Mouse (Mus musculus): ENCODE measurements at regions not wholly inside any gene's neighbourhood (a gene's known extent, or its start where the extent isn't known, plus 50 kb on each side); places are given as distances from the start of the nearest gene placed in this dataset.

GRCm38 (mm10) chr14:74250021-74250420, 390.6 kb upstream of the Htr2a start:
- H3K4me1 ChIP-seq (ENCODE audit: control insufficient read depth in 1 of 2, insufficient read depth in 2 of 2, low read length in 2 of 2) = no peaks in the 10 kb centered on the region
- TF ChIP-seq CHD2 (IDR thresholded peaks at IDR 0.05; ENCODE audit: low read length) (no peak), POLR2AphosphoS5 (IDR thresholded peaks at IDR 0.05; ENCODE audit: borderline replicate concordance, low read depth, low read length) (no peak), ZNF384 (IDR thresholded peaks at IDR 0.05; ENCODE audit: low read depth, low read length) (no peak), MEF2A (IDR thresholded peaks at IDR 0.05; ENCODE audit: extremely low read depth, insufficient replicate concordance, low read depth, low read length, poor library complexity, severe bottlenecking) (no peak), CHD1 (IDR thresholded peaks at IDR 0.05; ENCODE audit: low read depth, low read length) (no peak)
- H3K9ac ChIP-seq (ENCODE audit: control insufficient read depth, low read depth, low read length, poor library complexity, severe bottlenecking) = no peak overlapping the region
- no peaks in the 10 kb centered on the region for H3K36me3 ChIP-seq (ENCODE audit: control insufficient read depth in 1 of 2, insufficient read depth in 2 of 2, low read length in 2 of 2)
- no peak for DNase-seq (ENCODE audit: low read depth, low spot score)
- no peak overlapping the region for H3K4me3 ChIP-seq (ENCODE audit: control insufficient read depth in 1 of 2, insufficient read depth in 1 of 2, low read depth in 2 of 2, low read length in 2 of 2)
- no peaks in the 10 kb centered on the region for H3K27me3 ChIP-seq (ENCODE audit: control insufficient read depth in 1 of 2, insufficient read depth in 2 of 2, low read length in 2 of 2)
- H3K9me3 ChIP-seq (replicated peaks; ENCODE audit: insufficient read depth, low read length) = no peaks in the 10 kb centered on the region
- no peak overlapping the region for H3K27ac ChIP-seq (ENCODE audit: control insufficient read depth, low read depth, low read length)
- no peaks in the 10 kb centered on the region for H3K79me2 ChIP-seq (ENCODE audit: control insufficient read depth, insufficient read depth, low read length, poor library complexity)

- no peak for DNase-seq (ENCODE audit: low read depth, low spot score)
- no peak for TF ChIP-seq EP300 (IDR thresholded peaks at IDR 0.05; ENCODE audit: low read depth in 1 of 2, low read length in 2 of 2)
- TF ChIP-seq MYB (IDR thresholded peaks at IDR 0.05; ENCODE audit: low read depth, low read length) = no peak
- no peak for TF ChIP-seq TBP (IDR thresholded peaks at IDR 0.05; ENCODE audit: low read depth, low read length)
- no peak for TF ChIP-seq SIN3A (IDR thresholded peaks at IDR 0.05; ENCODE audit: low read length)
- TF ChIP-seq RAD21 (IDR thresholded peaks at IDR 0.05; ENCODE audit: low read depth, low read length) = no peak
- TF ChIP-seq MAX (IDR thresholded peaks at IDR 0.05; ENCODE audit: low read length) = no peak
- no peak for TF ChIP-seq JUND (IDR thresholded peaks at IDR 0.05; ENCODE audit: low read depth, low read length)
- TF ChIP-seq CHD2 (IDR thresholded peaks at IDR 0.05; ENCODE audit: low read length) = no peak
- TF ChIP-seq TAL1 (IDR thresholded peaks at IDR 0.05; ENCODE audit: low read length) = no peak
- TF ChIP-seq HCFC1 (IDR thresholded peaks at IDR 0.05; ENCODE audit: low read depth, low read length) = no peak
- Histone ChIP-seq H3K9me3 (replicated peaks; ENCODE audit: insufficient read depth, low read length) (no peaks in the 10 kb centered on the region), H3K27me3 (ENCODE audit: control insufficient read depth in 1 of 2, insufficient read depth in 2 of 2, low read length in 2 of 2) (no peaks in the 10 kb centered on the region), H3K4me3 (ENCODE audit: control insufficient read depth in 1 of 2, insufficient read depth in 1 of 2, low read depth in 2 of 2, low read length in 2 of 2) (no peak overlapping the region), H3K27ac (ENCODE audit: control insufficient read depth, low read depth, low read length) (no peak overlapping the region), H3K4me1 (ENCODE audit: control insufficient read depth in 1 of 2, insufficient read depth in 2 of 2, low read length in 2 of 2) (no peaks in the 10 kb centered on the region), H3K9ac (ENCODE audit: control insufficient read depth, low read depth, low read length, poor library complexity, severe bottlenecking) (no peak overlapping the region), H3K36me3 (ENCODE audit: control insufficient read depth in 1 of 2, insufficient read depth in 2 of 2, low read length in 2 of 2) (no peaks in the 10 kb centered on the region), H3K79me2 (ENCODE audit: control insufficient read depth, insufficient read depth, low read length, poor library complexity) (no peaks in the 10 kb centered on the region)
Measured at GRCm38 (mm10) chr14:74252189-74253145, 388.2 kb upstream of the Htr2a start.

Measured in MEL (cell line).